Mouse (Mus musculus) ES-CJ7 (cell line): ENCODE measurements around the gene Snta1.

Experiments used
- DNase-seq: peaks from one replicate; pipeline ENCODE4 v3.0.0; 2011; ENCODE audit warnings: low read depth, low spot score

Snta1 gene

GRCm38 (mm10) chr2:154422181-154422580 lies 14.3 kb upstream of the Snta1 start:
- DNase-seq, result no peak

- peak; percentile 69 for DNase-seq
Observed at GRCm38 (mm10) chr2:154420942-154421731, 13.2 kb upstream of the Snta1 start.

DNA sequence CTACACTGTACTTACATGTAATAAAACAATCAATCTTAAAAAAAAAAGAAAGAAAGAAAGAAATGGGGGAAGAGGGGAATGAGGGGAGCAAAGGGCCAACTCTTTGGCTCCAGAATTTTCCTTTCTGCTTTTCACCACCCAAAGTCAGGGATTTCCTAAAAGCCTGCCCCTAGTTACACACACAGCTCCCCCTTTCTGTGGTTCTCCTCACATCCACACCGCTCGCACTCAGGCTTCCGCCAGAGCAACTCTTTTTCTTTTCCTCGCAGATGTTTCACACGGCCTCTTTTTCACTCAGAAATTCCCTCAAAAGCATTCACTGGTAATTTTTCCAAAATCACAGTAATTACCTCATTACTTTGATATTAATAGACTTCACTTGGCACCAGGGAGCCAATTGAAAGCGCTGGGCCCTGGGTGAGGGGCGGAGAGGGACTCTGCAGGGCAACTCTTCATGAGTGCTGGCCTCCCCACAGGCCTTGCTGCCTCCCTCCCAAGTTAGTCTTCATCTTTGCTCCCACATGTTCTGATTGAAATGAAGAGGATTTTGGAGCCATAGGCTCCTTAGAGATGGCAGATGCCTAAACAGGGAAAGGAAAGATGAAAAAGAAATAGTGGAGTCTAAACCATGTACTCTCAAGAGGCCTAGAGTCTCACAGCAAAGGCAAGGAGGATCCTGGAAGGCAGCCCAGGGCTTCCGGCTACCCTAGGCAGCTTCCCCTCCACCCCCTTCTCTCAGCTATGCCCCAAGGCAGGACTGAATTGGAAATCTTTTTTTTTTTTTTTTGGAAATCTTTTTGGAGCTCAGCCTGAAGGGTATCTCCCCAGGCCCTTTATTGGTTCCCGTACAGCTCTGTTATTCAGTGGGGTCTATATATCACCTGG lies 12.0 kb upstream of the Snta1 start:
- no peak for DNase-seq

DNA sequence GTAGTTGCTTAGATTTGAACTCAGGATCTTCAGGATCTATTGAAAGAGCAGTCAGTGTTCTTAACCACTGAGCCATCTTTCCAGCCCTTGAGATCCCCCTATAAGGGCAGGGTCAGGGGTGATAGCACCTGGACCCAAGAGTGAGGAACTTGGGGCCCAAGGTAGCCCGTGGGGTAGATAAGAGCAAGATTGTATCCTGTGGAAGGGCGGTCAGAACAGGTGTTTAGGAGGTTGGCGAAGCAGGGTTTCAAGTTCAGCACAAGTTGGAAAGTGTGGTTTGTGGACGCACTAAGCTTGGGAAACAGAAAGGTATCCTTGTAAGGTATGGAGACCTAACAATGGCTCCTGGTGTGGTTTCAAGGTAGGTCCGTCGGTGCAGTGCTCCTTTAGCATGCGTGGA lies 10.1 kb upstream of the Snta1 start:
- no peak for DNase-seq

DNA sequence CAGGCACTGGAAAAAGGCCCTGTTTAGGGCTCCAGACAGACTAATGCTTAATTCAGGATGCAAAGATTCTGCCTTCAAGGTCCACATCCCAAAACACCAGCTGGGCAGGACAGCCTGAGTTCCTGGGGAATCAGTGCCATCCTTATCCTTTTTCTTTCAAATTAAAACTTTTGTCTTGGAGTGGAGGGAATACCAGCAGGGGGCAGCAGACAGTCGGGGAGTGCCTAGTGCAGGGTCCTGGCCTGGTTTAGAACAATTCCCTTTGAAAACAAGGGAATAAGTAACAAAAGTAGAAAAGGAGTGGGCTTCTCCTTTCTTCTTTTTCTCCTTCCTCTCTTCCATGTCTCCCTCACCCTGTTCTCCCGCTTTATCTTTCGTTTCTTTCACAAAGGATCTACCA lies 9.2 kb upstream of the Snta1 start:
- peak; percentile 85 for DNase-seq

GRCm38 (mm10) chr2:154412018-154412666 lies 4.2 kb upstream of the Snta1 start:
- no peak for DNase-seq

DNA sequence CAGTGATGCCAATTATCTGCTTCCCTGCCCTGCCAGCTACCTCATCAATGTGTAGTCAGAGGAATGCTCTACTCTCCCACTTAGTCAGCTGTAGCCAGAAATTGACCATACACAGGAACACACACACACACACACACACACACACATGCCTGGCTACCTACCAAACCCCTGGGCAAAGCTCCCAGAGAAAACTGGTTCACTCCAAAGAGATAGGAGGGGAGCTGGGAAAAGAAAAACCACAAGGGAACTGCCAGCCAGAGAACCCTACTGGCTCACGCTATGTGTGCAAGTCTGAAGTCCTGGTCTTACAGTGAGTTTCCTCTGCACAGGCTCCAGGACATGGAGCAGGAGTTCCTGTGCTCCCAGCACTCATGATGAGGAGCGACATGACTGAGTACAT lies 2.5 kb upstream of the Snta1 start:
- DNase-seq, result no peak

DNA sequence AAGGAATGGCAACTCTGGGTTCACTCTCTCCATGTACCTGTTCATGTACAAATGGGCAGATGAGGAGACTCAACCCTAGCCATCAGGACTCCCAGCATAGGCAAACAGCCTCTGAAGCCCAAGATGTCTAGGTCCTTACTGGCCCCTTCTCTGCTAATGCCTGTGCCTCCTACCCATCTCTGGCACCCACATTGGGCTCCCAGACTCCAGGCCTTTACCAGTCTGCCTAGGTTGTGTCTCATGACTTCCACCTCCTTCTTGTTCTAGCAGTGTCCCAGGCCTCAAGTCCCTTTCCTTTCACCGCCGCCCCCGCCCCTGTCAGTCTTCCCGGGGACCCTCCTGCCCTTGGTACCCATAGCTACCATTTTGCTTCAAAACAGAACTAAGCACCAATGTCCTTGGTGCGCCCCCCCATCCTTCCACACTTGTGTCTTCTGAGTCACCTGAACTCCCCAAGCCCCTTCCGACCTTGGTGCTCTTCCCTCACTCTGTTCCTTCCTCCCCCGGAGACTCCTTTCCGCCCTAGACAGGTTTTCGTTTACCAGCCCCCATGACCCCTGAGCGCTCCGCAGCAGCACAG lies 746 bp downstream of the Snta1 start:
- peak; percentile 80 for DNase-seq

GRCm38 (mm10) chr2:154405447-154405994 lies 2.4 kb downstream of the Snta1 start:
- DNase-seq, result no peak

DNA sequence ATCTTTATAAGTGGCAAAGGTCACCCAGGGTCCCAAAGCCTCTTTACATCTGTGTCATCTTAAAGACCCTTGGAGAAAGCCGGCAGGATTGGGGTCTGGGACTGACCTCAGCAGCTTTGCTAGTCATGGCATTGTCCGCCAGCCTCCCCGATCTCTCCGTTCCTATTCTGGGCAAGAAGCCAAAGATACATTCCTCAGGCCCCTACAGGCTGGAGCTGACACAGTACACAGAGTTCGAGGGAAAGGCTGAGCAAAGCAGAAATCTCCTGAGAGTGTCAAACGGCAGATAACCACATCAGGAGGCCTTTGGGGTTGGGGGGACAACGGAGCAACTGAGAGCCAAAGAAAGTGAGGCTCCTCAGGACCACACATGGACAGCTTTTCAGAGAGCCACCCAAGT lies 5.1 kb downstream of the Snta1 start:
- no peak for DNase-seq

DNA sequence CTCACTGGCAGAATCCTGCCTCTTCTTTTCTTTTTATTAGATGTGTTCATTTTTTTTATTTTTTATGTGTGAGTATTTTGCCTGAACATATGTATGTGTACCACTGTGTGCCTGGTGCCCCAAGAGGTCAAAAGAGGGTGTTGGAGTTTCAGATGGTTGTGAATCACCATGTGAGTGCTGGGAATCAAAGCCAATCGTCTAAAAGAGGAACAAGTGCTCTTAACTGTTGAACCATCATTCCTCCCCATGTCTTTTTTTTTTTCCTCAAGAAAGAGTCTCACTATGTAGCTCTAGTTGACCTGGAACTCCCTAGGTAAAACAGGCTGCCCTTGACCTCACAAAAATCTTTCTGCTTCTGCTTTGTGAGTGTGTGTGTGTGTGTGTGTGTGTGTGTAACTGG lies 5.9 kb downstream of the Snta1 start:
- DNase-seq, result no peak

- no peak for DNase-seq
Observed at GRCm38 (mm10) chr2:154399325-154399724, 8.6 kb downstream of the Snta1 start.

- no peak for DNase-seq
Observed at GRCm38 (mm10) chr2:154398267-154398666, 9.6 kb downstream of the Snta1 start.

DNA sequence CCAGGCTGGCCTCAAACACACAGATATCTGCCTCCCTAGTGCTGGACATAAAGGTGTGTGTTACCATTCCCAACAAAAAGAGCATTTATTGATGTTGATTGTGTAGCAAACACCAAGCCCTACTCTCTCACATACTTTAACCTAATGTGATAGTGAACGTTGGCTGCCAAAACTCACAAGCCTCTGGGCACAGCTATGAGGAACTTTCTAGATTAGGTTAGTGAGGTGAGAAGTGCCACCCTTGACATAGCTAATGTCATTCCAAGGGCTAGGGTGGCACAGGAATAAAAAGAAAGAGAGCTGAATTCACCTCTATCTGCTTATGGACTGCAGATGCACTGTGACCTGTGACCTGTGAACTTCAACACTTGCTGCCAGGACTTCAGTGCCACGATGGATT lies 11.4 kb downstream of the Snta1 start:
- DNase-seq, result no peak

- DNase-seq, result no peak
Observed at GRCm38 (mm10) chr2:154394602-154395001, 13.3 kb downstream of the Snta1 start.

- no peak for DNase-seq
Observed at GRCm38 (mm10) chr2:154390180-154390964, 17.5 kb downstream of the Snta1 start.

DNA sequence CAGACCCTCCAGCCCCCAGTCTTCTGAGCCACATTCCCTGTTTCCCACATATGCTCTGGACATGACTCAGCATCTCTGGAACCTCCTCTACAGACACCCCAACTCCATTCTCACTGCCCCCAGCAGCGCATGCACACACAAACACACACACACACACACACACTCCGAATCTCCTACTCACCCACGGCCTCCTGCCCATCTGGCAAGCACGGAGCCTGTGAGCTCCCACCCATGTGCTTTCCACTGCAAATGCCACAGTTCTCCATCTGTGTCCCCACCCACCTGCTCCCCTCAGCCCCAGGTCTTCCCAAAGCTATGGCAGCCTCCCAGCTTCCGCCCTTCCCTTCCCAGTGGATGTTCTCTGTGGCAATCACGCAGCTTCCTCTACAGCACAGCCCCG lies 28.8 kb downstream of the Snta1 start:
- no peak for DNase-seq

DNA sequence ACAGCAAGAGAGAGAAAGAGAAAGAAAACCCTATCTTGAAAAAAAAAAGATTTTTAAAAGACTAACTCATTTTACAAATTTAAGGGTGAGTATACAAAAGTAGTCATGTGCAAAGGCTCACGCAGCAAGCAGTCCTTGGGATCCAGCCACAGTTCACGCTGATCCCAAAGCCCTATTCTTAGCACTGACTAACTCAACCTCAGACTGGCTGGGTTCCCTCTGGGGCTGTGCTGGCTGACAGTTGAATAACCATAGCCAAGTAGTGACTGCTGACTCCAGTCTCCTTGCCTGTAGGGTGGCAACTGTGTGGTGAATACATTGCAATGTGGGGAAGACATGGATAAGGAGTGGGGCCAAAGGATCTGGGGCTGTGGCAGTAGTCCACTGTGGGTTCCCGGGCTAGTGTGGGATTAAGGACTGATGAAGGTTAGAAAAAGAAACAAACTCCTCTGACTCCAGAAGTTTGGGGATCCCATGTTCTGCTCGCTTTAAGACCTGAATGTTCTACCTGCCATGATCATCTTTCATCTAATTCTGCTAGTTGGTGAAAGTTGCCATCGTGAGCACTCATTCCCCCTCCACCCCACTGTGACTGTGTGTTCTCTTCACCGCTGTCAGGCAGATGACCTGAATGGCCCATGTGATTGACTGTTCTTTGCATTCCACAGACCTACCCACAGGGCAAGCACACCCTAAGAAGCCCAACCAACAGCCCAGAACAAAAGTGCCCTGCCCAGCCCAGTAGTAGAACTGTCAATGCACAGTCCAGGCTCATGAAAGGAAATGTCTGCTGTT lies 32.9 kb downstream of the Snta1 start:
- no peak for DNase-seq

DNA sequence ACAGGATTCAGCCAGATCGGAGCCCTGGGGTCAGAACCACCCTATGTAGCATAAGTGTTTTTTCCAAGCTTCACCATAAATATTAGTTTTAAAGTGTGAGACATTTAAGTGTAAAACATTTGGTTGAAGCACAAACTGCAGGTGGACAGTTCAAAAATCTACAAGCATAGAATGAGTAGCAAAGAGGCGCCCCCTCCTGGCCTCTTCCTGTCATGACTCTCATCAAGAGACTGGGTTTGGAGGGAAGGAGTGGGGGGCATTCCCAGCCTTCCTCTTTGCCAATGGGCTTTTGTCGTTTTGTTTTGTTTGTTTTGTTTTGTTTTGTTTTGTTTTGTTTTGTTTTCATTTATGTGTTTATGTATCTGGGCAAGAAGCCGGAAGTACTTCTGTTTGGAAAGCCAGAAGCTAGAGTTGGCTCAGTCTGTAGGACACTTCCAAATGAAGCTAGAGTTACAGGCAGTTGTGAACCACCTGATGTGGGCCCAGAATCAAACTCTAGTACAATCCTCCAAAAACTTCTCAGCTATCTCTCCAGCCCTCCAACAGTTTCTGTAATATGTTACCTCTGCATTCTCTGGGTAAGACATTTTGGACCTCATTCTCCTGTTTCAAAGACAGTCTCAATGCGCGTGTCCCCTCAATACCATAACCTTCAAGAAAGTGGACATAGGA lies 33.8 kb downstream of the Snta1 start:
- peak; percentile 77 for DNase-seq
